Mouse (Mus musculus) liver, embryonic 13.5 days (tissue): ENCODE results near the gene Slc35b2. TPM values are rescaled to one million over a fixed set of nuclear protein-coding genes. Genes with fewer than 3 reads are reported as not detected.

ENCODE experiments used
- ATAC-seq: fragments of 200-750 bp; cut with Nextera tagmentation; 2 replicates; pipeline ENCODE4 v1.8.0; 2017; ENCODE audit warnings: low read depth, mild to moderate bottlenecking, moderate number of reproducible peaks, moderate library complexity
- DNase-seq: peaks from one replicate; pipeline ENCODE4 v3.0.0; 2022
- H3K27ac ChIP-seq: fragments of 300-500 bp; sonication (generic); 2 replicates; pipeline ENCODE4 v1.5.1; 2015; ENCODE audit warnings: moderate library complexity, mild to moderate bottlenecking, inconsistent platforms
- H3K27me3 ChIP-seq: fragments of 300-500 bp; sonication (generic); 2 replicates; pipeline ENCODE4 v1.6.1; 2015; ENCODE audit warnings: mild to moderate bottlenecking, inconsistent platforms
- H3K36me3 ChIP-seq: fragments of 300-500 bp; sonication (generic); 2 replicates; pipeline ENCODE4 v1.6.1; 2015; ENCODE audit warnings: mild to moderate bottlenecking, inconsistent platforms
- H3K4me1 ChIP-seq: fragments of 300-500 bp; sonication (generic); replicated peaks from 2 replicates; pipeline ENCODE4 v1.6.1; 2015; ENCODE audit warnings: inconsistent platforms
- H3K4me2 ChIP-seq: fragments of 300-500 bp; sonication (generic); 2 replicates; pipeline ENCODE4 v1.6.1; 2015; ENCODE audit warnings: inconsistent platforms, mild to moderate bottlenecking, moderate library complexity
- H3K4me3 ChIP-seq: fragments of 300-500 bp; sonication (generic); replicated peaks from 2 replicates; pipeline ENCODE4 v1.5.1; 2015; ENCODE audit warnings: mild to moderate bottlenecking, inconsistent platforms
- H3K9ac ChIP-seq: fragments of 300-500 bp; sonication (generic); 2 replicates; pipeline ENCODE4 v1.6.1; 2015; ENCODE audit warnings: mild to moderate bottlenecking, inconsistent platforms
- H3K9me3 ChIP-seq: fragments of 300-500 bp; sonication (generic); replicated peaks from 2 replicates; pipeline ENCODE4 v1.6.1; 2016; ENCODE audit warnings: inconsistent platforms
- WGBS: fragments of 180-500 bp; shearing (Covaris S2); methylation state at CpG from one replicate; pipeline ENCODE4 v1.1.7; 2015; ENCODE audit not compliant: insufficient replicate concordance; 5-methylcytosine and 5-hydroxymethylcytosine counted together
- polyA plus RNA-seq: library from polyadenylated mRNA; unstranded; fragments of >200 nt; fragmentation: Nextera tagmentation; extraction: Ambion mirVana; gene quantifications from 2 replicates; pipeline ENCODE4 v1.2.1, GENCODE M21; 2015

The Slc35b2 gene
- polyA plus RNA-seq, 1 experiment from 2014 or later: 58.0 TPM

DNA sequence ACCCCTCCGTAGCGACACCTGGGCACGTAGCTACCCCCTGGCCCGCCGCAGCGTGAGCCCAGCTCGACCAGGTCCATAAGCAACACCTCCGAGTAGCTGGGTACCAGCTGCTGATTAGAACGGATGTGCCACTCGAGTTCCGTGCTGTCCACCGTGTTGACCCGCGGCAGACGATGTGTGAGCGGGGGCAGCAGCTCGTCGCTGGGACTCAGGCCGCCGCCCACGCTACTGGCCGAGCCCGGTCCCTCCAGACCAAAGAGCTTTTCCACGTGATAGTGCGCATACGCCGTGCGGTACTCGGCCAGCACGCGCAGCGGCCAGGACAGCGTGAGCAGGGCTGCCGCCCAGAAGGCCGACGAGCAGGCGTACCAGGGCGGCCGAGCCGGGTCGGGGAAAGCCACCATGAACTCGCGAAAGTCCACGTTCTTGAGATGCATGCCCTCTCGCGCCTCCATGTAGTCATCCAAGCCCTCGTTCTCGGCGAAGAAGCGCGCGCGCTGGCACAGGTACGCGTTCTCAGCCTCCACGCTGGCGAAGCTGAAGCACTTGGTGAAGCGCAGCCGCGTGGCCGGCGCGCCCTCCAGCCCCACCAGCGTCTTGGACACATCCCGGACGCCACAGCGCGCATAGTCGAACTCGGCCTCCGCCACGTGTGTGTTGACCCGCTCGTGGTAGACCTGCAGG is 18.3 kb upstream of the Slc35b2 start:
- no peak overlapping the region for H3K27ac ChIP-seq
- no peaks in the 10 kb centered on the region for H3K9me3 ChIP-seq
- no peak overlapping the region for H3K9ac ChIP-seq
- 3% methylated on average over 74 of the region's 74 CpGs for WGBS
- no peak for DNase-seq
- H3K4me3 ChIP-seq: peak overlapping the region; percentile 21
- ATAC-seq: no peak
- H3K36me3 ChIP-seq: no peaks in the 10 kb centered on the region
- peaks cover 100% of the 10 kb centered on the region for H3K27me3 ChIP-seq
- peaks cover 20% of the 10 kb centered on the region for H3K4me1 ChIP-seq
- peak overlapping the region; percentile 30 for H3K4me2 ChIP-seq

DNA sequence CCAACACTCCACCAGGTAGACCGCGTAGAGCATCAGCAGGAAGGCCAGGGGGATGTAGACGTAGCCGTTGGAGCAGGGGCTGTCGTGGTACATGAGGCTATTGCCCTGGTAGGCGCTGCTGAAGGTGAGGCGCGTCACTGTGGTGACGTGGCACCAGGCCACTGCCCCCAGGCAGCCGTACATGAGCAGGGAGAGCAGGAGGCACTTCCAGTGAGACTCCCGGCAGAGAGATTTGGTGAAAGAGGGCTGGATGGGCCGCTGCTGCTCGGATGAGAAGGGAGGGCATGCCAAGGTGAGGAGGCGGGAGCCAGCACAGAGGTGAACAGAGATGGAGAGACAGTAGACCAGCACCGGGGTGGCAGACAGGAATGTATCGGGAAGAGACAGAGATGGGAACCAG is 16.7 kb upstream of the Slc35b2 start:
- Histone ChIP-seq H3K27me3 (peaks cover 100% of the 10 kb centered on the region), H3K4me2 (no peak overlapping the region), H3K4me1 (peaks cover 23% of the 10 kb centered on the region), H3K4me3 (no peak overlapping the region), H3K27ac (no peak overlapping the region), H3K9ac (no peak overlapping the region), H3K36me3 (no peaks in the 10 kb centered on the region), H3K9me3 (no peaks in the 10 kb centered on the region)
- DNase-seq: no peak
- no peak for ATAC-seq
- WGBS: 53% methylated on average over 16 of the region's 16 CpGs

- Histone ChIP-seq H3K27ac (no peak overlapping the region), H3K27me3 (peaks cover 96% of the 10 kb centered on the region), H3K4me1 (peaks cover 24% of the 10 kb centered on the region), H3K4me3 (no peak overlapping the region), H3K9me3 (no peaks in the 10 kb centered on the region), H3K36me3 (no peaks in the 10 kb centered on the region), H3K9ac (no peak overlapping the region), H3K4me2 (no peak overlapping the region)
- ATAC-seq (no peak), DNase-seq (no peak)
- 51% methylated on average over 5 of the region's 5 CpGs for WGBS
Observed at GRCm38 (mm10) chr17:45547461-45548190, 16.0 kb upstream of the Slc35b2 start.

DNA sequence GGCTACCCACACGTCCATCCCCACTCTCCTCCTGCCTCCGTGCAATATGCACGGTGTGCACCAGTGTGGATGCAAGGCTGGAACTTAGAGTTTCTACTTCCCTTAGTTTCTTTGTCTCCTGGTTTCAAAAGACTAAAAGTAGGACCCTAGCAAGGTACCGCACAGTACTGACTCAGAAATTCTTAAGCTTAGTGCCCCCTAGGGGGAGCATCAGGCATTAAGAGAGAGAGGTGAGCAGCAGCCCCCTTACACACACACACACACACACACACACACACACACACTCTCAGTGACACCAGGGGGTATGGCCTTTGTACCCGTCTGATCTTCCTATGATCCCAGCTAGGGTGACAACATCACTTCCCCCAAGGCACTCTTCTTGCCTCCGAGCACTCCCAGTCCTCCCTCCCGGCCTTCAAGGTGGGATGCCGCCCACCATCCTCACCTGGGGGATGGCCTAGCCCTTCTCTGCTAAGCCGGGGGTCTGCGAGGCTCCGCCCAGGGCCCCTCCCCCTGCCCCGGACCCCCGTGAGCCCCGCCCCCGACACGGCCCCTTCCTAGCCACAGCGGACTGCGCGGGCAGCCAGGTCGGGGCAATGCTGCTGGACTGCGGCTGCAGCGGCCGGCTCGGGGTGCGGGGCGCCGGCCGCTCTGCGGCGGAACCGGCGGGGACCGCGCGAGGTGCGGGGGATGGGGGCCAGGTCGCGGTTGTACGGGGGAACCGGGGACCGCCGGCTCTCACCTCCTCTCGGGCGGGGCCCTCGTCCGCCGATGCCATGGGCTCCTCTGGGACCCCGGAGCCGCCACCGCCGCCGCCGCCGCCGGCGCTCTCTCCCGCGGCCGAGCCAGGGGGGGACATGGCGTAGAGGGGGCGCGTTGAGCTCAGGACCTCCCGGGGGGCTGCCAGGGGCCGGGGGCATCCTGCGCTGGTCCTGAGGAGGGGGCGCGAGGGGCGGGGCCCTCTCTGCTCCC is 14.8 kb upstream of the Slc35b2 start:
- Histone ChIP-seq H3K4me2 (peak overlapping the region; percentile 69), H3K27ac (no peak overlapping the region), H3K4me1 (peaks cover 24% of the 10 kb centered on the region), H3K4me3 (peak overlapping the region; percentile 54), H3K9me3 (no peaks in the 10 kb centered on the region), H3K36me3 (no peaks in the 10 kb centered on the region), H3K9ac (no peak overlapping the region), H3K27me3 (peaks cover 93% of the 10 kb centered on the region)
- peak; percentile 8; the same call in 1 of the 2 replicates for ATAC-seq
- 4% methylated on average over 49 of the region's 68 CpGs for WGBS
- no peak for DNase-seq

DNA sequence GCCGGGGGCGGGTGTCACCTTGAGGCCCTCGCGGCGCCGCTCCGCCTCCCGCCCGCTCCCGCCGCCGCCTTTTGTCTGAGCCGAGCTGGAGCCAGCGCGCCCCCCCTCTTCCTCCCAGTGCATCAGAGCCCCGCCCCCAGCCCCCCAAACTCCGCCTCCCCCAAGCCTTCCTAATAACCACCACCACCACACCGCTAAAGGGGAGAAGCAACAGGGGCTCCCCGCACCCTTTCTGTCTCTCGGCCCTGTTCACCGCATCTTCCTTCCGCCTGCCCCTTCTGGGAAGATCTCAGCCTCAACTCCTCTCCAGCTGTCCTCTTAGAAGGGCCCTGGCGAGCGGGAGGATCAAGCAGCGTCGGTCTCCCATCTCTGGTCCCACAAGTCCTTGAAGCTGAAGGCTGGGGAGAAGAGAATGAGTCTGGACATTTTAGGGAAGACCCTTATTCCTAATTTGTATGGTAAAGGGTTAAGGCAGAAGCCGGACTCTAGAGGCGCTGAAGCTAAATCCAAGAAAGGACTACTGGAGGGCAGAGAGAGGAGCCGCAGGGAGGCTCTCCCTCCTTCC is 14.0 kb upstream of the Slc35b2 start, which contains the start of gene Tmem151b:
Gene Tmem151b, minus strand, starts transcription at position 61 of the 565 bp plus-strand sequence.
- 8% methylated on average over 13 of the region's 29 CpGs for WGBS

DNA sequence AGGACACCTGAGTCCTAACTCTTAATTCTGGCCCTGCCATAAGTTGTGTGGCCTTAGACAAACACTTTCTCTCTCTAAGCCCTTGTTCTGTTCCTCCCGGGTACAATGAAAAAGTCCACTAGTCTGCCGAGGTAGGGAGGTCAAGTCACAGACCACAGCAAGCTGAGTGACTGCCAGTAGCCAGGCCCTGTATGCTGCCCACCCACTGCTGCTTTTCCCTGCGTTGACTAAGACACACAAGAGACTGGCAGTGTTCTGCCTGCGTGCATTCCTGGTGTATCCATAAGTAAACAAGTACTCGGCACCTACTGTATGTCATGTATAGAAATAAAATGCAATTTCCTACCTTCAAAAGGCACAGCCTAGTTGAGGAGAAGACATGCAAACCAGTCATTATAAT is 13.4 kb upstream of the Slc35b2 start:
- Histone ChIP-seq H3K9me3 (no peaks in the 10 kb centered on the region), H3K27me3 (peaks cover 86% of the 10 kb centered on the region), H3K4me2 (no peak overlapping the region), H3K9ac (no peak overlapping the region), H3K27ac (no peak overlapping the region), H3K36me3 (no peaks in the 10 kb centered on the region), H3K4me1 (peaks cover 23% of the 10 kb centered on the region), H3K4me3 (no peak overlapping the region)
- DNase-seq: no peak
- 35% methylated on average over 5 of the region's 5 CpGs for WGBS
- ATAC-seq: no peak

More for the DNA sequence above, 14.0 kb upstream of the Slc35b2 start, which contains the start of gene Tmem151b:
- H3K36me3 ChIP-seq: no peaks in the 10 kb centered on the region
- no peaks in the 10 kb centered on the region for H3K9me3 ChIP-seq
- DNase-seq (no peak), ATAC-seq (no peak)
- H3K4me3 ChIP-seq: peak within 1 kb of the TSS; percentile 54
- no peak within 1 kb of the TSS for H3K9ac ChIP-seq
- peaks cover 23% of the 10 kb centered on the region for H3K4me1 ChIP-seq
- H3K27me3 ChIP-seq: peaks cover 90% of the 10 kb centered on the region
- H3K27ac ChIP-seq: no peak within 1 kb of the TSS
- H3K4me2 ChIP-seq: peak within 1 kb of the TSS; percentile 69

GRCm38 (mm10) chr17:45551249-45551796 is 12.4 kb upstream of the Slc35b2 start:
- Histone ChIP-seq H3K27me3 (peaks cover 85% of the 10 kb centered on the region), H3K27ac (no peak overlapping the region), H3K4me1 (peaks cover 29% of the 10 kb centered on the region), H3K9ac (no peak overlapping the region), H3K9me3 (no peaks in the 10 kb centered on the region), H3K4me3 (no peak overlapping the region), H3K36me3 (no peaks in the 10 kb centered on the region), H3K4me2 (no peak overlapping the region)
- 55% methylated on average over 7 of the region's 7 CpGs for WGBS
- ATAC-seq (no peak), DNase-seq (no peak)

- Histone ChIP-seq H3K9me3 (no peaks in the 10 kb centered on the region), H3K4me1 (peaks cover 33% of the 10 kb centered on the region), H3K36me3 (no peaks in the 10 kb centered on the region), H3K9ac (no peak overlapping the region), H3K27me3 (peaks cover 85% of the 10 kb centered on the region), H3K4me2 (no peak overlapping the region), H3K27ac (no peak overlapping the region), H3K4me3 (no peak overlapping the region)
- WGBS: 1% methylated on average over 8 of the region's 8 CpGs
- ATAC-seq (peak; percentile 30), DNase-seq (peak; percentile 62)
Observed at GRCm38 (mm10) chr17:45551816-45552451, 11.7 kb upstream of the Slc35b2 start.

GRCm38 (mm10) chr17:45553065-45553464 is 10.6 kb upstream of the Slc35b2 start:
- peaks cover 85% of the 10 kb centered on the region for H3K27me3 ChIP-seq
- no peaks in the 10 kb centered on the region for H3K36me3 ChIP-seq
- no peak for DNase-seq
- H3K4me2 ChIP-seq: no peak overlapping the region
- H3K9ac ChIP-seq: no peak overlapping the region
- no peaks in the 10 kb centered on the region for H3K9me3 ChIP-seq
- no peak for ATAC-seq
- H3K4me1 ChIP-seq: peaks cover 44% of the 10 kb centered on the region
- no peak overlapping the region for H3K4me3 ChIP-seq
- WGBS: 59% methylated on average over 3 of the region's 3 CpGs
- no peak overlapping the region for H3K27ac ChIP-seq

GRCm38 (mm10) chr17:45554420-45554819 is 9.3 kb upstream of the Slc35b2 start:
- no peak overlapping the region for H3K4me2 ChIP-seq

More at GRCm38 (mm10) chr17:45554420-45554819, 9.3 kb upstream of the Slc35b2 start:
- Histone ChIP-seq H3K9me3 (no peaks in the 10 kb centered on the region), H3K36me3 (no peaks in the 10 kb centered on the region), H3K27me3 (peaks cover 77% of the 10 kb centered on the region), H3K9ac (no peak overlapping the region), H3K4me3 (no peak overlapping the region), H3K4me1 (peaks cover 37% of the 10 kb centered on the region), H3K27ac (no peak overlapping the region)
- DNase-seq (no peak), ATAC-seq (no peak)
- 13% methylated on average over 1 of the region's 1 CpGs for WGBS
